Mouse (Mus musculus) urinary bladder, adult 18-20 months (tissue): ENCODE results near the gene Lrrc8d.
"Not testable (repeated sequence)": the region's sequence is repeated elsewhere in the genome, so short reads cannot be mapped to it uniquely, and the experiment has no call there.

Experiments used
- DNase-seq, 2 experiments: peaks; one replicate each; pipeline ENCODE4 v3.0.0; 2022; ENCODE audit warnings: low spot score in 2 of 2, mixed read lengths in 2 of 2

Lrrc8d gene

DNA sequence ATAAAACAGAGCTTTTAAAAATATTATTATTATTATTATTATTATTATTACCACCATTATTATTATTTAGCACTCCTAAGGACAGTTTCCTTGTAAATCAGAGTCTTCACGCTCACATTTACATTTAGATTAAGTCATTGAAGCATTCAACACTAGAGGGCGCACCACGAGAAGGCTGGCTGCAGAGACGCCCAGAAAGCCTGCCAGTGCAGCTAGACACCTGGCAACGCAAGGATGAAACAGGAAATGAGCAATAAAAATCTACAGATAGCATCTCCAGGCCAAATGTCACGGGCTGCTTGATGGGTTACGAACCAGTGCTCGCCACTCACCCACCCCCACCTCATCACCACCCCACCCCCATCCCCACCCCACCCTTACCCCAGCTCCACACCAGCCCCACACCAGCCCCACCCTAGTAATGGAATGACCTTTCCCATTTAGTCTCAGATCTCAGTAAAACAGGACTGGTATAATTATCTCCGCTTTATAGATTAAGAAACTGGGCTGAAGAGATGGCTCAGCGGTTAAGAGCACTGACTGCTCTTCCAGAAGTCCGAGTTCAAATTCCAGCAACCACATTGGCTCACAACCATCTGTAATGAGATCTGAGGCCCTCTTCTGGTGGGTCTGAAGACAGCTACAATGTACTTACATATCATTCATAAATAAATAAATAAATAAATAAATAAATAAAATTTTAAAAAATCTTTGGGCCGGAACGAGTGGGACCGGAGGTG lies 14.7 kb upstream of the Lrrc8d start:
- peak; percentile 39 to 68 for DNase-seq

DNA sequence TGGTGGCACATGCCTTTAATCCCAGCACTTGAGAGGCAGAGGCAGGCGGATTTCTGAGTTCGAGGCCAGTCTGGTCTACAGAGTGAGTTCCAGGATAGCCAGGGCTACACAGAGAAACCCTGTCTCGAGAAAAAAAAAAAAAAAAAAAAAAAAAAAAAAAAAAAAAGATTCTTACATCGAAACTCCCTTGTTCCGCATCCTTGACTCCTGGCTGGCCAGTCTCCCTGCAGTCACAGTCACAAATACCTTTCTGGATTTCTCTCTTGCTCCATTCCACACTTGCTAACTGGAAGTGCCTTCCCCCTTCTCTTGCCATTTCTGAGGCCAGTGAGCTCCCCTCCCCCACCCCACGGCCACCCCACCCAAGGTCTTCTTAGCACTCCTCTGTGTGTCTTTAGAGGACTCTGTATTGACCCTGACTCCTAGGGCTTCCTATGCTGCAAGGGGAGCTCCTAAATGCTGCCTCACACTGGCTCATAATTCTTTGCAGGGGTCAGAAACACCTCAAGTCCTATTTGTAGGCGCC lies 13.9 kb upstream of the Lrrc8d start:
- not testable (repeated sequence) for DNase-seq

DNA sequence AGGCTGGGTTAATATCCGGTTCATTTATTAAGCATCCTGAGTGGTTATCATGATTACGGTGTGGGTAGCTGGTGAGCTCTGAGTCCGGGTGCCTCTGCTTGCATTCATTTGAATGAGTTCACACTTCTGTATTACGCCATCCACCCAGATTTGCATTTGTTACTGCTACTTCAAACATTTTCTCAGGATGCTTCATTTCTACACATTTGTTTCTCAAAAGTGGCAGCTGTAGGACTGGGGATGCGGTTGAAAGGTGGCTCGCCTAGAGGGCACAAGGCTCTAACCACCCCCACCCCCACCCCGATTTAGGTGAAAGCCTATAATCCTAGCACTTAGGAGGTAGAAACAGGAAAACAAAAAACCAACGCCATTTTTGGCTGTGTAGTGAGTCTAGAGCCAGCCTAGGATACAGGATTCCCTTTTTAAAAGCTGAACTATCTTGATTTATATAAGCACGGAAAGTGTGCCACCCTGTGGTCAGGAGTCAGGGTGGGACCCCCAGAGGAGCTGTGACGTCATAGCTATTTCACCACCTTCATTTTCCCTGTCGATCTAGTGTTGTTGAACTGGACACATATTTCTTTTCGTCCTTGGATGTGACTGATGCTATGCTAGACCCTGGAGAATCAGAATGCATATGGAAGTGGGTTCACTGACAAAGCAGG lies 13.3 kb upstream of the Lrrc8d start:
- no peak for DNase-seq

GRCm38 (mm10) chr5:105690502-105691454 lies 9.0 kb upstream of the Lrrc8d start:
- DNase-seq: no peak

GRCm38 (mm10) chr5:105691645-105692044 lies 8.1 kb upstream of the Lrrc8d start:
- no peak for DNase-seq

GRCm38 (mm10) chr5:105694339-105694930 lies 5.3 kb upstream of the Lrrc8d start:
- no peak for DNase-seq

GRCm38 (mm10) chr5:105696049-105696448 lies 3.7 kb upstream of the Lrrc8d start:
- no peak for DNase-seq

DNA sequence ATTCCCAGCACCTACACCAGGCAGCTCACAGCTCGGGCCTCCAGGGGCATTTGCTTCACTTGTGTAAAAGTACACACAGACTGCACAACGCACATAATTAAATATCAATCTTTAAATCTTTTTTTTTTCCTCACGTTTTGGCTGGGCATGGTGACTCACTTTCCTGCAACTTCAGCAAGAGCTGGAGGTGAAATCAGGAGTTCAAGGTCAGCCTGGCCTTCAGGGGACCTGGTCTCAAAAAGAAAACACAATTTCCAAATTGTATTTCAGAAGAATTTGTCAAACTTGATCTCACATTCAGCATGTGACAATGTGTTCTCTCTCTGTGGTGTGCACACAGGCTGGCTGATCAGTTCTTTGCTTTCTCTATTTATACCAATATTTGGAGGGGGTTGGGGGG lies 1.9 kb upstream of the Lrrc8d start:
- DNase-seq: no peak

DNA sequence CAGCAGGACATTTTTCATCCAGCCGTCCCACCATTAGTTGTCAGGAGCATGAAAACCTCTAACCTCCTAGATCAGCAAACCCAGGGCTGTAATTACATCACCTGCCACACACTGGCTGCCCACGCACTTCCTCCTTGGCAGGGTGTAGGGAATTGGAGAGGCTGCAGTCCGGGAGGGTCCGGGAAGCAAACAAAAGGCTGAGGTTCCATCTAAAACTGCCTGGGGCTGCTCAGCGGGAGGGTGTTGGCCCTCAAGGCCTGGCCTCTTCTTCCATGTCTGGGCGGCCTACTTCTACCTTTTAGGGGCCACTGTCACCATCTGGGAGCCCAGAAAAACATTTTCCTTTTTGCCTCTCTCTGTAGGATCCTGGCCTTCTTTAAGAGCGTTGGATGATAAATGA lies 1.1 kb upstream of the Lrrc8d start:
- DNase-seq: no peak

DNA sequence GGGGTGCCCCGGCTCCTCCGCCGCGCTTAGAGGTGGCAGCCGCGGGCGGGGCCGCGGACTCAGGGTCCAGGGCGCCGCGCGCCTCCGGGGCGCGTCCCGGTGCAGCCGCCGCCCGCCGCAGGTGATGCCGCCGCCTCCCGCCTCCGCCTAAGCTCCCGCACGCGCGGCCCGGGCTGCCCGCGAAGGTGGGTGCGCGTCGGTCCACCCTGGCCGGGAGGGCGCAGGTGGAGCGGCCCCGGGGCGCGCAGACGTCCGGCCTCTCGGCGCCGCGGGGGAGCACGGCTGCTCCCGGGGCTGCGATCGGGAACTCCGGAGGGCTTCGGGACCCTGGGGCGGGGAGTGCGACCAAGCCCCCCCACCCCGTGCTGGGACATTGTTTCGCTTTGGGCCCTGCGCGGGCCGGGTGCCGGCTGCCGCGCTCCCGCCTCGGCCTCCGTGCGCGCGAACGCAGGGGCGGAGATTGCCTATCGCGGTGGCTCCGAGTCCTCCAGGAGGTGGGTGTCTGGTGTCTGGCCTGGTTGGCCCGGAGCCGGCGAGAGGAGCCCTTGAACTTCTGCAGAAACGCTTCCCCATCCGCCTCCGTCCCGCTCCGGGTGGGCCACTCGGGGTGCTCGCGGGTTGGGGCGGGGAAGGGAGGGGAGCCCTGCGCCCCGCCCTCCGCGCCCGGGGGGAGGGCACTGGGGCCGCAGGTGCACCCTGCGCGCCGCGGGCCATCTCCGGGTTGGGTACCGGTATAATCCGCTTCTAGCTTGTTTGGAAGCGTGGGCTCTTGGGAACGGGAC lies 492 bp downstream of the Lrrc8d start:
- peak; percentile 47 to 75 for DNase-seq

GRCm38 (mm10) chr5:105701326-105701725 lies 1.6 kb downstream of the Lrrc8d start:
- no peak for DNase-seq

GRCm38 (mm10) chr5:105701844-105702243 lies 2.1 kb downstream of the Lrrc8d start:
- no peak for DNase-seq

DNA sequence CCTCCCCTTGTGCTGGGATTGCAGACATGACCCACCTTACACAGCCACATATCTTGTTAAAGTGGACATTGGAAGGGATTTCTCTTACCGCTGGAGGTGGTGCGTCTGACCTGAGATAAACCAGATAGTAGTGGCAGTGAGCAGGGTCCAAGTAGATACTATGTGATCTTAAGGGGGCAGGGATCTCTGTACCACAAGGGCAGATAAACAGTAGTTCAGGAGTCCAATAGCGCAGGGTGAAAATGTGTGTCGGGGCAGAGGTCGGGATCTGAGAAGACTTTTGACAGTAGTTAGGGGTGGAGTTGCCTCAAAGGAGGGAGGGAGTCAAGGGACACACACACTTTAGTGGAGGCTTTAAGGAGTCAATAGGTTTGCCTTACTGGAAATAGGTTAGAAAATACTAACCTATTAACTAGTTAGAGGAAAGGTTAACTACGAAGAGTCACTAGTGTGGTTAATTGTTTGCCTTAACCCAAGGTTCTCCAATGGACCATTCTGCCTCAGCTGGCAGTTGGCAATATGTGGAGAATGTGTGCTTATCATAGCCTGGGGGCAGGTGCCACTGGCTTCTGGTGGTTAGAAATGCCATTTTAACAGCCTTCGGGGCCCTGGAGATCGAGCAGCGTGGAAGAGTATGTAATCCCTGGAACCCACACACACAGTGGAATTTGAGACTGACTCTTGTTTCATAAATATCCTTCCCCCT lies 3.0 kb downstream of the Lrrc8d start:
- DNase-seq: no peak

DNA sequence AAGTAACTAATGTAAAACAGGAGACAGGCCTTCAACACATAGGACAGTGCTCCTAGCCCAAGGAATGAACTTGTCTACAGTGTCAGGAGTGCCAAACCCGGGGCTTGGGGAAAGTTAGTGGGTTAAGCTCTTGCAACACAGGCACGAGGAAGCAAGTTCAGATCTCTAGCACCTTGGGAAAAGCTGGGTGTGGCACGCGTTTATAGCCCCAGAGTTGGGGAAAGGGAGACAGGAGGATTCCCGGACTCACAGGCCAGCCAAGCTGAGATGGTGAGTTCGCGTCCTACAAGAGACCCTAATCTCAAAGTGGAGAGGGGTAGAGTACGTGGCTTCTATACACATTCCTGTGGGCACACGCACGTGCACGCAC lies 3.5 kb downstream of the Lrrc8d start:
- no peak for DNase-seq

GRCm38 (mm10) chr5:105704573-105704972 lies 4.8 kb downstream of the Lrrc8d start:
- DNase-seq: no peak

DNA sequence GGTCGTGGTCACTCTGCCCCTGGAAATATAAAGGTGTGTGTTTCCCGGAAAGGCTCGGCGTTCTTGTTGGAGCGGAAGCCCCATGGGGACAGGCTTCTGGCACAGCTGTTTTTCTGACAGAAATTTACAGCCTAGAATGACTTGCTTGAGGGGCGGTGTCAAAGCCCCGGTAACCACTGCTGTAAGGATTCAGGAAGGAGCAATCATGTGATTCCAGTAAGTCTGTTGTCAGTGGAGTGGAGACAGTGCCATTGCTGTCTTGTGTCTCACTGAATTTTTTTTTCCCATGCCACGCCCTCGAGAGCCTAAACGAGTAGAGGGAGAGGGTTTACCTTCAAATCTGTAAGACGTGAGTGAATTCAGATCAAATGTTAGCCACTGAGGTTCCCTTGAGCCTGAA lies 6.9 kb downstream of the Lrrc8d start:
- DNase-seq: no peak

DNA sequence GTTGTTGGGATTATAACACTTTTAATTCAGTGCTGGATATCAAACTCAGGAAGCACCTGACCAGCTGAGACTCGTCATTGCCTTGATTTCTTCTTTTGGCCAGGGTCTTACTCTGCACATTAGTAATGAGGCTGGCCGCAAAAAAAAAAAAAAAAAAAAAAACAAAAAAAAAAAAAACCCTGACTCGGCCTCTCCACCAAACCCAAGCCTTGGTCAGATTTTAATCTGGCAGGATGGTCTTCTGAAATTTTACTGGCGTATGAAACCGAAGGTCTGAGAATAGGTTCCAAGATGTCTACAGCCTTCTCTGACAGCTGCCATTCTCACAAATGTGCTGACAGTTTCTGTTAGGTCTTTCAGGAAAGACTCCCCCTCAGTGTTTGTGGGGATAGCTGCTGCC lies 8.5 kb downstream of the Lrrc8d start:
- DNase-seq: no peak

DNA sequence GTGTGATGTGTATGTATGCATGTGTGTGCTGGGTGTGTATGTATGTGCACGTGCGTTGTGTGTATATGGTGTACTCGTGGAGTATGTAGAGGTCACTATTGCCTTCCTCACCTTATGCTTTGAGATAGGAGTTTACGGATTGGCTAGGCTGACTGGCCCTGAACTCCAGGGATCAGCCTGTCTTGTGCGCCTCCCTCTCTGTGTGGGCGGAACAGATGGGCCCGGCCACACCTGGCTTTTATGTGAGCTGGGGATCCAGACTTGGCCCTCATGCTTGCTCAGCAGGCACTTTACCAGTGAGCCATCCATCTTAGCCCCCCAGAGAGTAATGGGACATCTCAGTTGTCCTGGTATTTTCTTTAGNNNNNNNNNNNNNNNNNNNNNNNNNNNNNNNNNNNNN lies 10.7 kb downstream of the Lrrc8d start:
- no peak for DNase-seq

DNA sequence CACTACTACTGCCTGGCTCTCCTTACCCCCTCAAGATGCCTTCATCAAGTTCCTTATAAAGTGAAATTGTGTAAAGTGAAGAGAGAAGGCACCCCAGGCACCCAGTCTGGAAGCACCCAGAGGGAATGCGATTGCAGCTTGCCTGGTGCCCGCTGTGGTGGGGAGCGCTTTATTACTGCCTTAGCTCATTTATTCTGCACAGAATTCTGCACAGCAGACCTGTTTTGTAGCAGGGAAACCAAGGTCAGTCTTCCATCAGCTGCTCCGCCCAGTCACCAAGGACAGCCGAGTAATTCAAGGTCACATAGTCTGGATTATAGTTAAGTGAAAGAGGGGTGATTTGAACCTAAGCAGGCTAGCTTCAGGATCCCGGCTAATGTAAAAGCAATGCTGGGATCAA lies 14.7 kb downstream of the Lrrc8d start:
- DNase-seq: no peak

GRCm38 (mm10) chr5:105715095-105715494 lies 15.3 kb downstream of the Lrrc8d start:
- DNase-seq: no peak
